Mouse (Mus musculus) neural tube, embryonic 14.5 days (tissue): ENCODE measurements around the gene Plcb1. TPM values are rescaled to one million over a fixed set of nuclear protein-coding genes. Genes with fewer than 3 reads are reported as not detected.
A peak's percentile ranks its signal among the peaks of the same experiment; 100 is the strongest.

ENCODE experiments used
- ATAC-seq: fragments of 200-750 bp; cut with Nextera tagmentation; 2 replicates; pipeline ENCODE4 v1.8.0; 2017; ENCODE audit warnings: low read depth, mild to moderate bottlenecking, moderate TSS enrichment, moderate library complexity
- H3K27ac ChIP-seq: fragments of 300-500 bp; sonication (generic); 2 replicates; pipeline ENCODE4 v1.5.1; 2014; ENCODE audit warnings: low read depth, mild to moderate bottlenecking, control low read depth, low read length, moderate library complexity, mixed read lengths
- H3K27me3 ChIP-seq: fragments of 300-500 bp; sonication (generic); 2 replicates; pipeline ENCODE4 v1.6.1; 2014; ENCODE audit warnings: low read length; ENCODE audit not compliant: control insufficient read depth, insufficient read depth
- H3K36me3 ChIP-seq: fragments of 300-500 bp; sonication (generic); 2 replicates; pipeline ENCODE4 v1.6.1; 2014; ENCODE audit warnings: low read length, mixed read lengths; ENCODE audit not compliant: control insufficient read depth, insufficient read depth
- H3K4me1 ChIP-seq: fragments of 300-500 bp; sonication (generic); 2 replicates; pipeline ENCODE4 v1.6.1; 2014; ENCODE audit warnings: low read length; ENCODE audit not compliant: control insufficient read depth, insufficient read depth
- H3K4me2 ChIP-seq: fragments of 300-500 bp; sonication (generic); 2 replicates; pipeline ENCODE4 v1.6.1; 2014; ENCODE audit warnings: mild to moderate bottlenecking, low read depth, low read length, control low read depth
- H3K4me3 ChIP-seq: fragments of 300-500 bp; sonication (generic); 2 replicates; pipeline ENCODE4 v1.5.1; 2014; ENCODE audit warnings: low read depth, low read length, control low read depth, mixed read lengths
- H3K9ac ChIP-seq: fragments of 300-500 bp; sonication (generic); replicated peaks from 2 replicates; pipeline ENCODE4 v1.6.1; 2014; ENCODE audit warnings: low read depth, mild to moderate bottlenecking, control low read depth, low read length, mixed read lengths
- H3K9me3 ChIP-seq: fragments of 300-500 bp; sonication (generic); 2 replicates; pipeline ENCODE4 v1.6.1; 2016; ENCODE audit warnings: low read length; ENCODE audit not compliant: control insufficient read depth
- WGBS: fragments of 180-500 bp; shearing (Covaris S2); extraction: QIAGEN DNeasy Blood & Tissue Kit; methylation state at CpG from one replicate; pipeline ENCODE4 v1.1.7; 2014; 5-methylcytosine and 5-hydroxymethylcytosine counted together
- polyA plus RNA-seq: library from polyadenylated mRNA; unstranded; fragments of >200 nt; fragmentation: Nextera tagmentation; extraction: Ambion mirVana; gene quantifications from 2 replicates; pipeline ENCODE4 v1.2.1, GENCODE M21; 2014

Plcb1 gene
- polyA plus RNA-seq, 1 experiment from 2014 or later, result 118 TPM

- no peak for ATAC-seq
These were observed 286.6 kb downstream of the Plcb1 start for GRCm38 (mm10) chr2:135072503-135072902.

DNA sequence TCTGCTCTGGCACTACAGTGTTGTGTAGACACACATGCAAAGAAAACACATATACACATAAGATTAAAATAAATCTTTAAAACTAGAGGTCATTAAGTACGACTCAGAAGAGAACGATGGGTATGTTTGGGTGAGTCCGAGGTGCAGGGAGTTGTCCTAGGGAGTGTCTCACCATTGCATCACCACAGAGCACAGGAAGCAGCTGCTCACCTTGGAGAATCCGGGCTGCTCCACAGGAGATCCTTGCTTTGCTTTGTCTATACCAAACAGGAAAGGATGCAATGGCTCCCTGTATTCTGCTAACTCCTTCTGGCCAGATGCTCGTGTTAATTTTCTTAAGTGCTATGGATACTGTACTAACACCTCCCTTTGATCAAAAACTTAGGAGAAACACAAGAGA is 287.1 kb downstream of the Plcb1 start:
- no peak overlapping the region for H3K9ac ChIP-seq
- ATAC-seq, result no peak
- 80% methylated on average over 5 of the region's 5 CpGs for WGBS

More at GRCm38 (mm10) chr2:135072503-135072902, 286.6 kb downstream of the Plcb1 start:
- no peak overlapping the region for H3K4me2 ChIP-seq
- H3K9ac ChIP-seq, result no peak overlapping the region
- no peaks in the 10 kb centered on the region for H3K4me1 ChIP-seq
- H3K4me3 ChIP-seq, result no peak overlapping the region
- H3K27ac ChIP-seq, result no peak overlapping the region
- no peaks in the 10 kb centered on the region for H3K36me3 ChIP-seq
- WGBS, result 78% methylated on average over 5 of the region's 5 CpGs
- no peaks in the 10 kb centered on the region for H3K9me3 ChIP-seq
- H3K27me3 ChIP-seq, result no peaks in the 10 kb centered on the region

GRCm38 (mm10) chr2:135075375-135075774 is 289.5 kb downstream of the Plcb1 start:
- Histone ChIP-seq H3K27me3 (no peaks in the 10 kb centered on the region), H3K4me3 (no peak overlapping the region), H3K9me3 (no peaks in the 10 kb centered on the region), H3K9ac (no peak overlapping the region), H3K27ac (no peak overlapping the region), H3K4me2 (no peak overlapping the region), H3K4me1 (no peaks in the 10 kb centered on the region), H3K36me3 (no peaks in the 10 kb centered on the region)
- no peak for ATAC-seq
- WGBS, result 82% methylated on average over 1 of the region's 1 CpGs

More for the DNA sequence above, 287.1 kb downstream of the Plcb1 start:
- Histone ChIP-seq H3K4me2 (no peak overlapping the region), H3K36me3 (no peaks in the 10 kb centered on the region), H3K4me3 (no peak overlapping the region), H3K9me3 (no peaks in the 10 kb centered on the region), H3K27me3 (no peaks in the 10 kb centered on the region), H3K4me1 (no peaks in the 10 kb centered on the region), H3K27ac (no peak overlapping the region)

DNA sequence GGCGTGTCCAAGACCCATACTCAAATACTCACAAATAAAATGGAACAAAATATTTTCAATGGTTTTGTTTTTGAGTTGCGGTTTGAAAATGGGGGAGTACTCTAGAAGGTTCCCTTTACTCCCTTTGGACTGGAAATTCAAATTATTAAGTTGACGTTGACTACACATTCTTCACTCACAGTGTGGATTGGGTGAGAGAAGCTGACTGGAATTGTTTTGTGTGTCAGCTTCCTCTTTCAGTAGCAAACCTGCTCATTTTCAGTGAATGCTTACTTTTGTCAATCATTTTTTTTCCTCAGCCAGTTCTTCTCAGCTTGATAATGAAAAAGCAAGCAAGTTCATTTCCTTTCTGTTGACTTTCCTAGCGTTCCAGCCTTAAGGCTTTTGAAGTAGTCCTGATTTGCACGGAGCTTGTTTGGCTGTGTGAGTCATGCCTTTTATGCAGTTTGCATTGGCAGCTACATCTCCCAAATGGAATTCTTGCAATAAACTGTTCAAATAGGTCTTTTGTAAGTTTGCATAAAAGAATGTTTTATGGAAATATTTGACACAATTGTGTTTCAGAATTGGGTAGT is 306.8 kb downstream of the Plcb1 start:
- no peak for ATAC-seq
- WGBS, result 80% methylated on average over 5 of the region's 5 CpGs
- H3K9ac ChIP-seq, result no peak overlapping the region
- H3K9me3 ChIP-seq, result no peaks in the 10 kb centered on the region
- H3K4me3 ChIP-seq, result no peak overlapping the region
- no peaks in the 10 kb centered on the region for H3K4me1 ChIP-seq
- H3K4me2 ChIP-seq, result no peak overlapping the region
- H3K27me3 ChIP-seq, result no peaks in the 10 kb centered on the region
- no peaks in the 10 kb centered on the region for H3K36me3 ChIP-seq
- H3K27ac ChIP-seq, result no peak overlapping the region

- H3K9me3 ChIP-seq, result no peaks in the 10 kb centered on the region
These were observed 315.4 kb downstream of the Plcb1 start for GRCm38 (mm10) chr2:135101292-135101691.

GRCm38 (mm10) chr2:135101943-135102342 is 316.1 kb downstream of the Plcb1 start:
- Histone ChIP-seq H3K27me3 (no peaks in the 10 kb centered on the region), H3K9ac (no peak overlapping the region), H3K4me3 (no peak overlapping the region), H3K27ac (peak overlapping the region; percentile 19; the same call in 1 of the 2 replicates), H3K9me3 (no peaks in the 10 kb centered on the region), H3K4me1 (no peaks in the 10 kb centered on the region), H3K4me2 (no peak overlapping the region), H3K36me3 (no peaks in the 10 kb centered on the region)
- ATAC-seq, result peak; percentile 76
- 58% methylated on average over 1 of the region's 1 CpGs for WGBS

More at GRCm38 (mm10) chr2:135101292-135101691, 315.4 kb downstream of the Plcb1 start:
- Histone ChIP-seq H3K27me3 (no peaks in the 10 kb centered on the region), H3K4me2 (no peak overlapping the region), H3K27ac (no peak overlapping the region), H3K4me3 (no peak overlapping the region), H3K36me3 (no peaks in the 10 kb centered on the region), H3K9ac (no peak overlapping the region), H3K4me1 (no peaks in the 10 kb centered on the region)
- peak; percentile 81 for ATAC-seq
- 8% methylated on average over 4 of the region's 4 CpGs for WGBS

GRCm38 (mm10) chr2:135106649-135107048 is 320.8 kb downstream of the Plcb1 start:
- 93% methylated on average over 4 of the region's 4 CpGs for WGBS
- no peak for ATAC-seq

GRCm38 (mm10) chr2:135108607-135109006 is 322.7 kb downstream of the Plcb1 start:
- no peaks in the 10 kb centered on the region for H3K36me3 ChIP-seq
- no peak overlapping the region for H3K27ac ChIP-seq
- no peak for ATAC-seq
- no peak overlapping the region for H3K4me2 ChIP-seq
- no peaks in the 10 kb centered on the region for H3K9me3 ChIP-seq
- no peak overlapping the region for H3K4me3 ChIP-seq
- no peak overlapping the region for H3K9ac ChIP-seq
- WGBS, result 26% methylated on average over 2 of the region's 2 CpGs
- H3K27me3 ChIP-seq, result no peaks in the 10 kb centered on the region
- no peaks in the 10 kb centered on the region for H3K4me1 ChIP-seq

More at GRCm38 (mm10) chr2:135106649-135107048, 320.8 kb downstream of the Plcb1 start:
- no peak overlapping the region for H3K4me3 ChIP-seq
- H3K27me3 ChIP-seq, result no peaks in the 10 kb centered on the region
- H3K4me2 ChIP-seq, result no peak overlapping the region
- no peaks in the 10 kb centered on the region for H3K4me1 ChIP-seq
- H3K27ac ChIP-seq, result no peak overlapping the region
- H3K36me3 ChIP-seq, result no peaks in the 10 kb centered on the region
- no peak overlapping the region for H3K9ac ChIP-seq
- no peaks in the 10 kb centered on the region for H3K9me3 ChIP-seq

- 57% methylated on average over 3 of the region's 3 CpGs for WGBS
- Histone ChIP-seq H3K4me2 (no peak overlapping the region), H3K27me3 (no peaks in the 10 kb centered on the region), H3K9me3 (no peaks in the 10 kb centered on the region), H3K4me3 (no peak overlapping the region), H3K4me1 (0 out of 2 replicates have a peak, but pooled peaks cover 5% of the 10 kb centered on the region), H3K36me3 (no peaks in the 10 kb centered on the region), H3K9ac (no peak overlapping the region), H3K27ac (no peak overlapping the region)
- peak; percentile 69; the same call in 1 of the 2 replicates for ATAC-seq
These were observed 328.7 kb downstream of the Plcb1 start for GRCm38 (mm10) chr2:135114501-135115128.
